Mouse (Mus musculus) brain, embryonic 14.5 days (tissue): ENCODE measurements around the gene Cpa4.

Experiments
- CTCF ChIP-seq: fragments of 200-500 bp; IDR thresholded peaks from 2 replicates; pipeline ENCODE4 v1.5.1; 2012; ENCODE audit warnings: inconsistent platforms, mild to moderate bottlenecking, moderate library complexity, borderline replicate concordance; ENCODE audit not compliant: insufficient read depth, insufficient read length; ENCODE audit errors: extremely low read depth
- POLR2A ChIP-seq: fragments of 200-500 bp; IDR thresholded peaks from 2 replicates; pipeline ENCODE4 v1.6.1; 2012; ENCODE audit warnings: mild to moderate bottlenecking, inconsistent platforms, borderline replicate concordance; ENCODE audit not compliant: poor library complexity, insufficient read depth, insufficient read length, severe bottlenecking; ENCODE audit errors: extremely low read depth

- TF ChIP-seq CTCF (no peak), POLR2A (no peak)
Measured at GRCm38 (mm10) chr6:30547656-30548306, 20.4 kb upstream of the Cpa4 start.
